Mouse (Mus musculus) thymus, adult 2 months (tissue): ENCODE data around the gene Lingo1. TPM values are rescaled to one million over a fixed set of nuclear protein-coding genes. Genes with fewer than 3 reads are reported as not detected.

Source experiments
- DNase-seq: peaks from one replicate; pipeline ENCODE4 v3.0.0; 2021
- H3K27ac ChIP-seq: fragments of 200-500 bp; 2 replicates; pipeline ENCODE4 v1.5.1; 2012; ENCODE audit warnings: low read length, control low read depth; ENCODE audit not compliant: control insufficient read depth, insufficient read depth
- H3K27me3 ChIP-seq: fragments of 200-500 bp; 2 replicates; pipeline ENCODE4 v1.6.1; 2012; ENCODE audit warnings: mild to moderate bottlenecking, low read length, moderate library complexity, mixed read lengths; ENCODE audit not compliant: control insufficient read depth, insufficient read depth
- H3K36me3 ChIP-seq: fragments of 200-500 bp; 2 replicates; pipeline ENCODE4 v1.6.1; 2012; ENCODE audit warnings: mild to moderate bottlenecking, low read length, moderate library complexity; ENCODE audit not compliant: control insufficient read depth, insufficient read depth
- H3K4me1 ChIP-seq: fragments of 200-500 bp; replicated peaks from 2 replicates; pipeline ENCODE4 v1.6.1; 2012; ENCODE audit warnings: low read length; ENCODE audit not compliant: control insufficient read depth, insufficient read depth
- H3K4me3 ChIP-seq: fragments of 200-500 bp; 2 replicates; pipeline ENCODE4 v1.5.1; 2012; ENCODE audit warnings: mild to moderate bottlenecking, low read length, control low read depth, moderate library complexity; ENCODE audit not compliant: control insufficient read depth, insufficient read depth
- CTCF ChIP-seq: fragments of 200-500 bp; IDR thresholded peaks from 2 replicates; pipeline ENCODE4 v1.5.1; 2012; ENCODE audit warnings: mild to moderate bottlenecking, control low read depth, low read length, moderate library complexity, borderline replicate concordance; ENCODE audit not compliant: control insufficient read depth, poor library complexity, insufficient read depth; ENCODE audit errors: extremely low read depth
- POLR2A ChIP-seq: fragments of 200-500 bp; IDR thresholded peaks from 2 replicates; pipeline ENCODE4 v1.6.1; 2012; ENCODE audit warnings: mild to moderate bottlenecking, low read length, control low read depth, moderate library complexity; ENCODE audit not compliant: control insufficient read depth, poor library complexity, insufficient read depth; ENCODE audit errors: extremely low read depth
- WGBS: fragments of 180-500 bp; shearing (Covaris S2); methylation state at CpG from one replicate; pipeline ENCODE4 v1.1.7; 2018; 5-methylcytosine and 5-hydroxymethylcytosine counted together
- polyA plus RNA-seq: library from polyadenylated mRNA; depleted of rRNA; stranded (reverse); fragments of >200 nt; gene quantifications from 2 replicates; pipeline ENCODE4 v1.2.3, GENCODE M21; 2012; rRNA removed

The Lingo1 gene
- 5.2 and 5.3 TPM in 2 replicates for polyA plus RNA-seq

GRCm38 (mm10) chr9:56795721-56796655 lies at the start of gene Lingo1:
TSS of gene Lingo1 (minus strand) at chr9:56796468.
- Histone ChIP-seq H3K27me3 (peaks cover 7% of the 10 kb centered on the region; the same call in 1 of the 2 replicates), H3K4me1 (no peaks in the 10 kb centered on the region), H3K4me3 (no peak within 1 kb of the TSS), H3K36me3 (no peaks in the 10 kb centered on the region), H3K27ac (no peak within 1 kb of the TSS)
- WGBS = 4% methylated on average over 88 of the region's 88 CpGs
- no peak for DNase-seq
- TF ChIP-seq POLR2A (no peak), CTCF (no peak)

GRCm38 (mm10) chr9:56844644-56845043 lies 48.4 kb upstream of the Lingo1 start:
- Histone ChIP-seq H3K27me3 (no peaks in the 10 kb centered on the region), H3K27ac (no peak overlapping the region), H3K4me1 (no peaks in the 10 kb centered on the region), H3K4me3 (no peak overlapping the region), H3K36me3 (no peaks in the 10 kb centered on the region)
- no peak for DNase-seq
- TF ChIP-seq POLR2A = no peak
- no peak for TF ChIP-seq CTCF
- WGBS = 74% methylated on average over 8 of the region's 8 CpGs

GRCm38 (mm10) chr9:56843679-56844188 lies 47.5 kb upstream of the Lingo1 start:
- H3K27ac ChIP-seq = no peak overlapping the region
- 44% methylated on average over 7 of the region's 7 CpGs for WGBS
- TF ChIP-seq CTCF (peak; percentile 29; the same call in 1 of the 2 replicates), POLR2A (no peak)
- H3K4me3 ChIP-seq = no peak overlapping the region
- no peaks in the 10 kb centered on the region for H3K36me3 ChIP-seq
- H3K4me1 ChIP-seq = no peaks in the 10 kb centered on the region
- peak; percentile 42 for DNase-seq
- H3K27me3 ChIP-seq = no peaks in the 10 kb centered on the region

GRCm38 (mm10) chr9:56842303-56842719 lies 46.0 kb upstream of the Lingo1 start:
- H3K36me3 ChIP-seq = no peaks in the 10 kb centered on the region
- no peaks in the 10 kb centered on the region for H3K4me1 ChIP-seq
- no peak overlapping the region for H3K27ac ChIP-seq
- DNase-seq = no peak
- 45% methylated on average over 3 of the region's 3 CpGs for WGBS
- H3K4me3 ChIP-seq = no peak overlapping the region
- TF ChIP-seq POLR2A = no peak
- TF ChIP-seq CTCF = no peak
- H3K27me3 ChIP-seq = no peaks in the 10 kb centered on the region

GRCm38 (mm10) chr9:56841864-56842263 lies 45.6 kb upstream of the Lingo1 start:
- TF ChIP-seq POLR2A = no peak
- TF ChIP-seq CTCF = no peak
- no peaks in the 10 kb centered on the region for H3K27me3 ChIP-seq
- H3K4me1 ChIP-seq = no peaks in the 10 kb centered on the region
- no peak overlapping the region for H3K27ac ChIP-seq
- H3K36me3 ChIP-seq = no peaks in the 10 kb centered on the region
- DNase-seq = no peak
- H3K4me3 ChIP-seq = no peak overlapping the region

GRCm38 (mm10) chr9:56840721-56841120 lies 44.5 kb upstream of the Lingo1 start:
- DNase-seq = no peak

More at GRCm38 (mm10) chr9:56840721-56841120, 44.5 kb upstream of the Lingo1 start:
- Histone ChIP-seq H3K4me1 (no peaks in the 10 kb centered on the region), H3K36me3 (no peaks in the 10 kb centered on the region), H3K27ac (no peak overlapping the region), H3K27me3 (no peaks in the 10 kb centered on the region), H3K4me3 (no peak overlapping the region)
- WGBS = 86% methylated on average over 5 of the region's 5 CpGs
- no peak for TF ChIP-seq POLR2A
- no peak for TF ChIP-seq CTCF
